Mouse (Mus musculus) erythroblast, embryonic 14.5 days (primary cell): Measurements from ENCODE around the gene Eif3b. TPM values are rescaled to one million over a fixed set of nuclear protein-coding genes. Genes with fewer than 3 reads are reported as not detected.

Source experiments
- H3K27me3 ChIP-seq: 2 replicates; pipeline ENCODE4 v1.6.1; 2012; ENCODE audit warnings: inconsistent platforms; ENCODE audit not compliant: control insufficient read depth
- H3K36me3 ChIP-seq: 2 replicates; pipeline ENCODE4 v1.6.1; 2012; ENCODE audit warnings: mild to moderate bottlenecking, inconsistent platforms; ENCODE audit not compliant: control insufficient read depth
- H3K4me1 ChIP-seq: 2 replicates; pipeline ENCODE4 v1.6.1; 2012; ENCODE audit warnings: inconsistent platforms; ENCODE audit not compliant: control insufficient read depth
- H3K4me3 ChIP-seq: replicated peaks from 2 replicates; pipeline ENCODE3; 2012; ENCODE audit warnings: moderate library complexity, mild to moderate bottlenecking, inconsistent platforms
- H3K9me3 ChIP-seq: 2 replicates; pipeline ENCODE4 v1.6.1; 2012; ENCODE audit warnings: low read length, inconsistent platforms, mixed read lengths; ENCODE audit not compliant: control insufficient read depth
- GATA1 ChIP-seq: IDR thresholded peaks from 2 replicates; pipeline ENCODE4 v1.6.1; 2012; ENCODE audit warnings: low read length, inconsistent platforms, mixed read lengths
- TAL1 ChIP-seq: IDR thresholded peaks from 3 replicates; pipeline ENCODE4 v1.6.1; 2012; ENCODE audit warnings: low read length, inconsistent platforms, mixed read lengths
- polyA plus RNA-seq: library from polyadenylated mRNA; stranded (reverse); fragments of >175 nt; gene quantifications from 2 replicates; pipeline ENCODE4 v1.2.3, GENCODE M21; 2012

The Eif3b gene
- polyA plus RNA-seq, 1 experiment, result 7.2 TPM

- TF ChIP-seq TAL1, result no peak
- no peak for TF ChIP-seq GATA1
Observed at GRCm38 (mm10) chr5:140391435-140391834, 27.7 kb upstream of the Eif3b start.

GRCm38 (mm10) chr5:140391981-140392380, 27.1 kb upstream of the Eif3b start:
- H3K27me3 ChIP-seq, result peaks cover 19% of the 10 kb centered on the region
- peaks cover 31% of the 10 kb centered on the region for H3K4me1 ChIP-seq
- no peaks in the 10 kb centered on the region for H3K36me3 ChIP-seq
- H3K4me3 ChIP-seq, result no peak overlapping the region
- H3K9me3 ChIP-seq, result no peaks in the 10 kb centered on the region
- no peak for TF ChIP-seq GATA1
- no peak for TF ChIP-seq TAL1

More at GRCm38 (mm10) chr5:140391435-140391834, 27.7 kb upstream of the Eif3b start:
- Histone ChIP-seq H3K9me3 (no peaks in the 10 kb centered on the region), H3K27me3 (peaks cover 19% of the 10 kb centered on the region), H3K4me3 (no peak overlapping the region), H3K36me3 (no peaks in the 10 kb centered on the region), H3K4me1 (peaks cover 34% of the 10 kb centered on the region)

GRCm38 (mm10) chr5:140392701-140393100, 26.4 kb upstream of the Eif3b start:
- no peaks in the 10 kb centered on the region for H3K9me3 ChIP-seq
- H3K4me1 ChIP-seq, result peaks cover 23% of the 10 kb centered on the region
- no peak overlapping the region for H3K4me3 ChIP-seq
- no peaks in the 10 kb centered on the region for H3K36me3 ChIP-seq
- no peak for TF ChIP-seq GATA1
- TF ChIP-seq TAL1, result no peak
- H3K27me3 ChIP-seq, result peaks cover 19% of the 10 kb centered on the region

- no peak overlapping the region for H3K4me3 ChIP-seq
- no peaks in the 10 kb centered on the region for H3K9me3 ChIP-seq
- TF ChIP-seq GATA1 (no peak), TAL1 (no peak)
- H3K36me3 ChIP-seq, result no peaks in the 10 kb centered on the region
- peaks cover 17% of the 10 kb centered on the region for H3K27me3 ChIP-seq
- H3K4me1 ChIP-seq, result no peaks in the 10 kb centered on the region
Observed at GRCm38 (mm10) chr5:140396166-140396940, 22.8 kb upstream of the Eif3b start.

- no peaks in the 10 kb centered on the region for H3K4me1 ChIP-seq
- H3K27me3 ChIP-seq, result peaks cover 14% of the 10 kb centered on the region
- no peak overlapping the region for H3K4me3 ChIP-seq
- H3K9me3 ChIP-seq, result no peaks in the 10 kb centered on the region
- H3K36me3 ChIP-seq, result no peaks in the 10 kb centered on the region
- no peak for TF ChIP-seq GATA1
- TF ChIP-seq TAL1, result no peak
Observed at GRCm38 (mm10) chr5:140402640-140403270, 16.4 kb upstream of the Eif3b start.

- TF ChIP-seq GATA1 (no peak), TAL1 (no peak)
- Histone ChIP-seq H3K4me1 (no peaks in the 10 kb centered on the region), H3K9me3 (peaks cover 2% of the 10 kb centered on the region; the same call in 1 of the 2 replicates), H3K27me3 (peaks cover 6% of the 10 kb centered on the region; the same call in 1 of the 2 replicates), H3K36me3 (no peaks in the 10 kb centered on the region), H3K4me3 (no peak overlapping the region)
Observed at GRCm38 (mm10) chr5:140405126-140405525, 14.0 kb upstream of the Eif3b start.

GRCm38 (mm10) chr5:140406666-140407065, 12.5 kb upstream of the Eif3b start:
- H3K4me3 ChIP-seq, result no peak overlapping the region
- peaks cover 6% of the 10 kb centered on the region; the same call in 1 of the 2 replicates for H3K27me3 ChIP-seq
- peaks cover 3% of the 10 kb centered on the region; the same call in 1 of the 2 replicates for H3K4me1 ChIP-seq
- peaks cover 2% of the 10 kb centered on the region; the same call in 1 of the 2 replicates for H3K9me3 ChIP-seq
- no peaks in the 10 kb centered on the region for H3K36me3 ChIP-seq
- no peak for TF ChIP-seq TAL1
- no peak for TF ChIP-seq GATA1

- Histone ChIP-seq H3K27me3 (peaks cover 4% of the 10 kb centered on the region; the same call in 1 of the 2 replicates), H3K4me1 (peaks cover 3% of the 10 kb centered on the region; the same call in 1 of the 2 replicates), H3K4me3 (no peak overlapping the region), H3K9me3 (peaks cover 2% of the 10 kb centered on the region; the same call in 1 of the 2 replicates), H3K36me3 (no peaks in the 10 kb centered on the region)
- no peak for TF ChIP-seq GATA1
- no peak for TF ChIP-seq TAL1
Observed at GRCm38 (mm10) chr5:140408801-140409200, 10.3 kb upstream of the Eif3b start.

- Histone ChIP-seq H3K9me3 (peaks cover 2% of the 10 kb centered on the region; the same call in 1 of the 2 replicates), H3K27me3 (no peaks in the 10 kb centered on the region; the same call in 1 of the 2 replicates), H3K4me3 (no peak overlapping the region), H3K36me3 (no peaks in the 10 kb centered on the region), H3K4me1 (peaks cover 3% of the 10 kb centered on the region; the same call in 1 of the 2 replicates)
- TF ChIP-seq TAL1, result no peak
- TF ChIP-seq GATA1, result no peak
Observed at GRCm38 (mm10) chr5:140411339-140411738, 7.8 kb upstream of the Eif3b start.
